Mouse (Mus musculus) liver (tissue): ENCODE results near the gene Slc25a19.
A peak's percentile ranks its signal among the peaks of the same experiment; 100 is the strongest.
"Not testable (repeated sequence)": the region's sequence is repeated elsewhere in the genome, so short reads cannot be mapped to it uniquely, and the experiment has no call there.

ENCODE experiments used
- DNase-seq: peaks from one replicate; pipeline ENCODE4 v3.0.0-alpha.2; 2020; ENCODE audit warnings: mixed read lengths

Slc25a19 gene

DNA sequence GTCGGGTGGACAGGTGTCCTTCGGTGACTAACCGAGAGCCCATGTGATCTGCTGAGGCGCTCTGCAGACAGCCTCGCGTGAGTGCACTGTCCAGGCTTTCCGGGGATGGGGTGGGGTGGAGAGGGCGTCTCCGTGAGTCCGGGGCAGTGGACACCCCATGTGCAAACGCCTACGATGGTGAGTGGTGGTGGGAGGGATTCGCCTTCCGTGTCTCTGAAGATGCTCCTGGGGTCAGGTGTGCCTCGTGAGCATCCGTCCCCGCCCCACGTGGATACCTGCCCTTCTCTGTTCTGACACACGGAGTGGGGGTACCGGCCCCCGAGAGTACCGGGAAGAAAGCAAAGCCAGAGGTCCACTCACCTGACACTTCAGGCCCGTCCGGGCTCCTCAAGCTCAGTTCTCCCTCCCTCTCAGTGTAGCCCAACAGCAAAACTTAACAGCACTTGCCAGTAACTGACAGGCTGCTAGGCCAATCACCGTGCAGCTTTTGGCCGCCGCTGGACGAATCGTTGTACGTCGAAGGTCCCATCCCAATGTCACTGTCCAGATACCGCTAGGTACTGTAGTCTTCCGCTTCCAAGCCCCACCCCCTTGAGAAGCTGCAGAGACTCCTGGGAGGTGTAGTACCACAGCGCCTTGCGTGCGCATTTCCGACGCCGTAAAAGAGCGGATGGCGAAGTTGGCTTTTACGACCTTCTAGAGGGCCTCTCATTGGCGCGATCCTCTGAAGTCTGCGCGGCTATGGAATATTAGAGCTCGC is at the start of gene Slc25a19:
Gene Slc25a19, minus strand, starts transcription at position 591 of the 760 bp plus-strand sequence.
- DNase-seq = peak; percentile 99

DNA sequence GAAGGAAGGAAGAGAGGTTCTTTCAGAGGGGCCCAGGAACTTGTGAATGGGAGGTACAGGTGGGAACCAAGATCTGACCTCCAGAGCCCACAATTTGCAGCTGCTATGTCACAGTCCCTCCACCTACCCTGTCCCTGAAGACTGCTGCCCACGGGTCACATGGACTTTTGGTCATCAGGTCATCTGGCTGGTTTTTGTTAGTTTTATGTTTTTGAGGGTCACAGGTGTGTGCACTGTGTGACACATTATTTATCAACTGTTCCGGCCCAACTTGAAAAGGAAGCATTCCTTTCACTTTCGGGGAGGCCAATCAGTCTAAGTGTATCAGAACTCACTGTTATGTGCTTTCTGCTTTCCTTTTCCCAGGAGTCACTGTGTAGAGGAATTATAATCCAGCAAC is 49.4 kb upstream of the Slc25a19 start:
- DNase-seq = no peak

DNA sequence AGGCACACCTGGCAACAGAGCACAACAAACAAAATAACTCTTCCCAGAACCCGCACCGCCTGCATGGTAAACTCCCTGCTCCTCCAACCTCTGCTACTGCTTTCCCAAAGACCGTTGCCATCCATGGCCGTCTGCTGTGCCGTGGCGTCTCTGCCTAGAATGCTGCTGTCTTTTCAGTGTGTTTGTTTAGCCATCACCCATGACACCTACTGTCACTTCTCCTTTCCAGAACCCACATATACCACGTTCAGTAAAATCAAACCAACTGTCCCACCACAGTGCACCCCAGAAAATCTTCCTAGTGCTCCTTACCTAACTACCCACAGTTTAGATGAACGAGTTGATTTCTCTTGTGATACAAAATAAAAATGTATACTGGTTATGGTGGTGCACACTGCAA is 48.6 kb upstream of the Slc25a19 start:
- no peak for DNase-seq

DNA sequence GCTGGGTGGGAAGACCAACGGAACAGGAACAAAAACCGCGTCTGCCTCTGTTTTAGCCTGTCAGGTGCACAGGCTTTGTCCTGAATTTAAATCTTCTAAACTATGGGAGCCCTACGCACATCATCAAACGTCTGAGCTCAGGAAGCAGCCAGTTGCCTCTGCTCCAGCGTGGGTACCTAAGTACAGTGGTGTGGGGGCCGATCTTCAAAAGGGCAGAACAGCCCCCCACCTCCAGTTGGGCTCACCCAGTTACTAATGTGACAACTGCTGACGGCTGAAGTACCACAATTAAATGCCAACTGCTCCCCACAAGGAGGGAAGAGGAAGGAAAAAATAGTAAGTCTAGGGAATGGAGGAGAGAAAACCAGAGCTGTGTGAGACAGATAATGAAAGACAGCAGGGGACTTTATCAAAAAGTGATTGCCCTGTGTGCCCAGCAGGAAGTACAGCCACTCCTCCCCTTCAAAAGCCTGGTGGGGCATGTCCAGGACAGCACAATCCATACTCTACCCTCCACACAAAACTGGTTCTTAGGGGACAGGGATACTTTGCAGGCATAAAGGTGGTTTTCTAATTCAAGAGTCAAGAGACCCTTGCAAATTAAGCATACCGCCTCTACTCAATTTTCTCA is 46.3 kb upstream of the Slc25a19 start:
- DNase-seq = no peak

DNA sequence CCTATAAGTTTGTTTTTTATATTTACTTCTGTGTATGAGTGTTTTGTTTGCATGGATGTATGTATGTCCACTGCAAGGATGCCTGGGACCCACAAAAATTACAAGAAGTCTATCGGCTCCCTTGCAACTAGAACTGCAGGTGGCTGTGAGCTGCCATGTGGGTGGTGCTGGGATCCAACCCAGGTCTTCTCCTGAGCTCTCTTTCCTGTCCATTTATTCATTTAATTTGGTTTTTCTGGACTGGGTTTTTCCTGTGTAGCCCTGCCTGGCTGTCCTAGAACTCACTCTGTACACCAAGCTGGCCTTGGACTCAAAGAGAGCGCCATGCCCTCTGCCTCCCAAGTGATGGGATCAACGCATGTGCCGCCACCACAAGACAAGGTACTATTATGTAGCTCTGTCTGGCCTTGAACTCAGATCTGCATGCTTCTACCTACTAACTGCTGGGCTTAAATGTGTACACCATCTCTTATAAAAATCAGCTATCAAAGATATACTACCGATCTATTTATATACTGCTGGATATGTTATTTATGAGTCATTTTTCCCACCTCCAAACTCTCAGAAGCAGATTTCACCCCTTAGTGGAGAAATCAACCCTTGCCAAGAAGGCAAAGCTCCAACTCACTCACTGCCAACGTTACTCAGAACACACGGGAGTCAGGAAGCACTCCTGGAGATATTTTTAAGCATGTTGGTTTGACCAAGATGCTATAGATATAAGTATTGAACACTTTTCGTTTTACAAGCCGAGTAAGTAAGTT is 45.6 kb upstream of the Slc25a19 start:
- no peak for DNase-seq

DNA sequence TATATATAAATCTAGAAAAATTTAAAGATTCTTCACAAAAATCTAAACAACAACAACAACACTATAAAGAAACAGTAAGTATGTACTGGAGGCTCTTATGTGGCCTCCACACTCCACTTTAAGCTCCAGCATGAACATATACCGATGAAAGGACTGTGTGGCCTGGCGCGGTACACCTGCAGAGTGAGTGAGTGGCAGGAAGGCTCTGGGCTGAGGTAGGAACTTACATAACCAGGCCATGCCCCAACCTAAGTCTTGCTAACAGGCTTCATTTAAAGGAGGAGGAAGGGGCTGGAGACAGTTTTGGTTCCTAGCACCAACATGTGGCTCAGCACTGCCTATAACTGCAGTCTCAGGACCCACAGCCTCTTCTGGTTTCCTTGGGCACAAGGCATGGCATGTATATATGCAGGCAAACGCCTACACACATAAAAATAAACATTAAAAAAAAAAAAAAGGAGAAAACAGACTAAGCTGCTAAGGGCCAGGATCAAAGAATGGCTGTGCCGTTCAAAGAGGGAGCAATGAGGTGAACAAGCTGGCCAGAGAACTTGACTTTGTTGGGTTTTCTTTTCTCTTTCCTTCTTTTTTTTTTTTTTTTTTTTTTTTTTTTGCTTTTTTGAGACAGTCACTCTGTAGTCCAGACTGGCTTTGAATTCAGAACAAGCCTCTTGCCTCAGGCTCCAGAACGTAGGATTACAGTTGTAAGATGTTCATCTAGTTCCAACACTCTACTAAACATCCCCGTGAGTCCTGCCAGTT is 44.3 kb upstream of the Slc25a19 start:
- no peak for DNase-seq

DNA sequence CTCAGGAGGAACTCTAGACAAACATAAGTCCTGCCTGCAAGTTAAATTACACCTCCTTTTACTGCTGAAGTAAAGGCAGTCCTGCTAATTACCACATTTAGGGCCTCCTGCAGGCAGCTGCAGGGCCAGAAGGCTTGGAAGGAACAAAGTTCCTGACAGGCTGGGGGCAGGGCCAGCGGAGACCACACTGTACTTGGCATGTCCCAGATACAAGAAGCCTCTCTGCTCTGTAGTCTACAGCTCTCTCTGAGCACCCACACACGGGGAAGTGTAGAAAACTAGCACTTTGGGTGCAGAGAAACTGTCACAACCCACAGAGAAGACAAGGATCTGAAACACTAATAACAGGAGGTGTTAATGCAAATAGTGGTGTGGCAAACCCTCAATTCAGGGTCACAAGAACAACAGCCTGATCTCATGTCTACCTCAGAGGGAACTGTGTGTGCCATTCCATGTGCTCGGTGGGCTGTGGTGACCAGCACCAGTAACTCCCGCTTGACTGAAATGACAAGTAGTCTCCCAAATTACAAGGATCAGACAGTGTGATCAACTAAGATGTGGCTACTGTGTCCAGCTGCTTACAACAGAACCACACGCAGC is 42.5 kb upstream of the Slc25a19 start:
- peak; percentile 16 for DNase-seq

DNA sequence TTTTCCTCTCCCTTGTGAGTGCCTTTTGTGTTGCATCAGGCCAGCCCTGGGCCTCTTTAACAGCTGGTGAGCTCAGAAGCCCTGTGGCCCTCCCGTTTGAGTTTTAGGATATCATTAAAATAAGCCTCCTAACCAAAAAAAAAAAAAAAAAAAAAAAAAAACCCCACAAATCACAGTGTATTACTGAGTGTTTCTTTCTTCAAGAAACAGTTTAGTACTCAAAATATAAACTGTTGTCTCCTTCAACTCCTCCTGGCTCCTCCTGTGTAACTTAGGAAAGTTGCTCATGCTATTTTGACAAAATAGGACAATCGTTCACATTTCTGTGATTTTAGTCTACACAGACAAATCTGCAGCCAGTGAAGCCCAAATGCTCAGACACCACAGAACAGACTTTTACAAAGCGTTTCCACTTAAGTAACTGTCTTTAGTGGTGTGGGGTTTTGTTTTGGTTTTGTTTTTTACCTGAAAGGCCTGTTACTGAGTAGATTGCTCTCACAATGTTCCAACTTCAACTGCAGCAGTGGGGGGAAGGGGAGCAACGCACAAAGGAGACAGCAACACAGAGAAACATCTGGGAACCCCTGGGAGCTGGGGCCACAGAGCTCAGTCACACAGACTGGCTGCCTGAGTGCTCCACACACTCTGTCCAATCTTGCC is 35.7 kb upstream of the Slc25a19 start:
- DNase-seq = no peak

DNA sequence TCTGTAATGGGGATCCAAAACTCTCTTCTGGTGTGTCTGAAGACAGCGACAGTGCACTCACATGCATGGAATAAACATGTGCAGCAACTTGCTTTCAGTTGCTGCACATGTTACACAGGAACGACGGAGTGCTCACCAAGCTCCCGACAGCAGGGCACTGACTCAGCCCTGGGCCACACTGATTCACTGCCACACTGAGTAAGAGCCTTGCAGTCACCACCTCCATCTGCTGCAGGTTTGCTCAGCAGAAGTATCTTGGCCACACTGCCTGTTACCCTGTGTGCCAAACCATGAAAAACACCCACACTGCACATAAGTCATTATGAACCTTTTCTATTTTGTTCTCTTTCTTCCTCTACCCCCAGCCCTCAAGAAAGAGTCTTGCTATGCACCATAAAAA is 32.3 kb upstream of the Slc25a19 start:
- no peak for DNase-seq

DNA sequence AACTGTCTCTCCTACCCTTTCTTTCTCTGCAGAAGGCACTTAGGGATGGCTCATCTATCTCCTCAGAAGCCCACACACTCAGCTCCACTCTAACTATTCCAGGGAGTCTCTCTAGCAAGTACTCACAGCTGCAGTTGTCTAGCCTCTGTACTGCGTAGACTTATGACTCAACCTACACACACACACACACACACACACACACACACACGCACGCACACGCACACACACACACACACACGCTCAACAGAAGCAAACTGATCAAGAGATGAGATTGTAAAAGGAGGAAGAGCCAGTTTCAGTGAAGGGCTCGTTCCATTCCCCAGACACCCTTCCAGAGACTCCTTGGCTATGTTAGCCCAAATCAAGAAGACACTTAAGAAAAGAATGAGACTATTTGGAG is 30.4 kb upstream of the Slc25a19 start:
- DNase-seq = no peak

DNA sequence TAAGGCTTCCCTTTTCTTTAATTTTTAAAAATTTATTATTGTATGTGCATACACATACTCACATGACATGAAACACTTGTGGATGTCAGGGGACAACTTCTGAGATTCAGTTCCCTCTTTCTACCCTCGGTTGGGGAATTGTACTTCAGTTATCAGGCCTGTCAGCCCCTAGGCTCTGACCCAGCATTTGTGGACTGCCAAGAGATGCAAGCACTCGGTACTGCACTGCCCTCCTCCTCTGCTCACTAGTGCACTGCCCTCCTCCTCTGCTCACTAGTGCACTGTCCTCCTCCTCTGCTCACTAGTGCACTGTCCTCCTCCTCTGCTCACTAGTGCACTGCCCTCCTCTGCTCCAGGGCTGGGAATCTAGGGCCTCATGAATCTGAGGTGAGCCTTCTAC is 26.0 kb upstream of the Slc25a19 start:
- no peak for DNase-seq

DNA sequence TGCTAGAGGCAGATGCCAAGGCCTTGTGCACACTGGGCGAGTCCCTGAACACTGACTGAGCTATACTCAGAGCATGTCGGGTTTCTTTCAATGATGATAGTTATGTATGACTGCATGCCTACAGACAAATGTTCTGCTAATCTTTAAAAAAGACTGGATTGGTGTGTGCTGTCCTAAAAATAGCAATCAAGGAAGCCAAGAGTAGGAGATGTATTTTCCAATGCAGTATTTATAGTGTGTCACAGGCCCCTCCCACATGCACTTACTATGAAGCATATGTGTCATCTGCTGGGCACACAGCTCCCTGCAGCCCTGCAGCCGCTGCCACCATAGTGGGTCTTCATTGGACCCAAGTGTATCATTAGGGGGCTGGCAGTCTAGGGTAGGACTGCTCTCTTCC is 25.1 kb upstream of the Slc25a19 start:
- DNase-seq = no peak

DNA sequence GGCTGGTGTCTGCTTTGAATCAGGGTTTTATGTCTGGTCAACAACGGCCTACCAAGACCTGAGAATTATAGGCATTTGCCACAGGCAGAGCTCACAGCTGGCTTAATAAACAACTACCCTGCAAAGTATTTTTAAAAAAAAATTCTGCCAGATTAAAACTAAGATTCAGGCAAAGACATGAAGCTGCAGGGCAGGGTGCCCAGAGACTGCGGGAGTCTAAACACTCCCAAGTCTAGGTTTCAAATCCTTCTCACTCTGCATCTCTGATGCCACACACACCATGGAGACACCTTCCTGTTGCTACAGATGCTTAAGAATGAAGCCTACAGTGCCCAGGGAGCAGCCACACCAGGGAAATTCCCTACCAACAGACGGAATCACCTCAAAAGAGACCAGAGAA is 23.6 kb upstream of the Slc25a19 start:
- no peak for DNase-seq

DNA sequence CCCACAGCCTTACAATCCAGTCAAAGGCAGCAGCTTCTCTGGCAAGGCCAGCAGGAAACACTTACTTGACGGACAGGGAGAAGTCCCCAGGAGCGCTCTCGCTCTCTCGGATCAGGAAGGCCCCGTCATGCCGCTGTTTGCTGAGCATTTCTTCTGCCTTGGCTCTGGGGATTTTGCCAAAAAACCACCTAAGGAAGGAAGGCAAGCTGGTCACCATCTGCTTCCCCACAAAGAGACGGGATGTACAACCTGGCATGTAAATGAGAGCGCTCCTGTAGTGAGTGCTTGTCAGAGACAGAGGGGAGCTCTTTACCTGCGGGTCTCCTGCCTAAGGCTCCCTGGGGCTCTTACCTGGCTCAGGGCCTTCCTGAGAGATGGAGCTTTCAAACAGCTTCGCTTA is 21.6 kb upstream of the Slc25a19 start:
- no peak for DNase-seq

DNA sequence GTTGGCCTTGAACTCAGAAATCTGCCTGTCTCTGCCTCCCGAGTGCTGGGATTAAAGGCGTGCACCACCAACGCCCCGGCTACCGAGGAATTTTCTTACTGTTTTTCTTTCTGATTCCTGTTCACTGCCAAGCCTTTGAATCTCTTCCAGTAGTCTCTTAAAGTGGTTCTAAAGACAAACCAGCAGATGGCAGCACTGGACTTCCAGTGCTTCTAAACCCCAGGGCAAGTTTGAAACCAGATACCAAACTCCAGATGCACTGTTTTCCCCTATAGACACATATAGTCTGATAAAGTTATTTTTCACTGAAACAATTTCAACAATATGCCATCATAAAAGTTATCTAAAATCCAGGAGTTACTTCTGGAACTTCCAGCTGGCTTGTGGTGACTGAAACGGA is 19.4 kb upstream of the Slc25a19 start:
- peak; percentile 41 for DNase-seq

DNA sequence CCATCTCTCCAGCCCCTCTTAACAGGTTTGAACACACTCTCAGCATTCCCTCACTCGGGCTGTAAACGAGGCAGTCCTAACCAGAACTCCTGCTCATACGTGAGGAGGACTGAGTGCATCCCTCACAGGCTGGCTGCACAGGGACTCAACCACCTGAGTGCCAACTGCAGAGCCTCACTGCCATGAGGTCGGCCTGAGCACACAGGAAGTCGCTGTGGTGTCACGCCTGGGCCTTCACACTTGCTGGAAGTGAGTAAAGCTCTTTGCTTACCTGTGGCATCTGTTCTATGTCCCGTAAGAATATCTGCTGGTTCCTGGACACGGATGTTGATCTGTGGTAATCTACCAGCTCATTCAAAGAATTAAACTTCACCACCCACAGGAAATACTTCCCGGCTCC is 18.3 kb upstream of the Slc25a19 start:
- no peak for DNase-seq

DNA sequence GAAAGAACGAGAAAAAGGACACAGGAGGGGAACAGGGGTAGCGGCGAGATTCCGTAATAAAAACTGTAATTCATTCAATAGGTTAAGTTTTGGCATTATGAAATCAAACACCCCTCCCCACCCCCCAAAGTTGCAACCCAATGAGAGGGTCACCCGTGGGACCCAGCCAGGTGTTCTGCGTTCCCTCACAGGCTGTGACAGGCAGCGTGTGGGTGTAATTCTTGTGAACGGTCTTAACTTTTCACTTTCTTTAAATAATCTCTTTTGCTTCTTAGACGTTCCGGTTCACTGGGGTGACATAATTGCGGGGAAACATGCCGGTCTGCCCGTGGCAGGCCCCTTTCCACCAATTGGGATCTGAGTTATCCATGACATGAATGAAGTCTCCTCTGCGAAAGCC is 17.4 kb upstream of the Slc25a19 start:
- not testable (repeated sequence) for DNase-seq

DNA sequence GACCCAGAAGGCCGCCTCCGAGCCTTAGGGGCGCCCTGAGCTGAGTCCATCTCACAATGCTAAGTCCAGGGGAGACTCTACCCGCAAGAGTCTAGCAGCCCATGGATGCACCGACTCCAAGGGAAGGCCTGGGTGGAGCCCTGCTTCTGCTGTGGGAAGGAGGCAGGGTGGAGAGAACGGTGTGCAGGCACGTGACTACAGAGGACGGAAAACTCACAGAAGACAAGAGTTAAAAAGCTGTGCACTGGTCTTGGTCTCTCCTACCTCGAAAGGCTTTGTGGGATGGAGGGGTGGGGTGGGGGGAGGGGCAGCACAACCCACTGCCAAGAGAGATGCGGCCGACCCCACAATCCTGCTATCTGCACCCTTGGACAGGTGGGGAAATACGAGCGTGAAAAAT is 16.2 kb upstream of the Slc25a19 start:
- no peak for DNase-seq

DNA sequence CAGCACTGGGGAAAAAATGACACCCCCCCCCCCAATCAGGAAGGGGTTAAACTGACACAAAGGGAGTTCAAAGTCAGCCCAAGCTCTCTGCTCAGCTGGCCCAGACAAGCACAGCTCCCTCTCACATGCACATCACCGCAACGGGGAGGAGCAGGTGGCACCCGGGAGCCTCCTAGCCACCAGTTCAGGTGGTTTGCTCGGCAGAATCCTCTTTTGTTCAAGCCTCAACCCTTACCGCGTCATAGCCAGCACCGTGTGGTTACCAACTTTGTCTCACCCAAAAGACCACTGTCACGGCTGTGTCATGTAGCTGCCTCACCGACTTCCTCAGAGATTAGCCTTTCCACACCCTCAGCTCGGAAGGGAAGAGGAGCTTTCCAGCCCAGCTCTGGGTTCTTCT is 15.2 kb upstream of the Slc25a19 start:
- no peak for DNase-seq

DNA sequence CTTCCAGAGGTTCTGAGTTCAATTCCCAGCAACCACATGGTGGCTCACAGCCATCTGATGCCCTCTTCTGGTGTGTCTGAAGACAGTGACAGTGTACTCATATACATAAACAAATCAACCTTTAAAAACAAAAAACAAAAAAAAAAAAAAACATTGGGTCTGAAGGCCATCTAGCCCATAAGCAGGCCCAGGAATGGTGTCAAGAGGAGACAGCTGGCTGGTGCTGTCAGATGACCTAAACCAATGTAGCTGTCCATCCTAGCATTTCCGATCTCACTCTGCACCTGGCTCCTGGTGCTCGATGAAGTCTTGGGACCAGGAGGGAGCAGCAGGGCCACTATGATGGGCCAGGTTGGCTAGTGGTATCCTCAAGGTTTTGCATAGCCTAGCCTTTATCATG is 14.6 kb upstream of the Slc25a19 start:
- no peak for DNase-seq

DNA sequence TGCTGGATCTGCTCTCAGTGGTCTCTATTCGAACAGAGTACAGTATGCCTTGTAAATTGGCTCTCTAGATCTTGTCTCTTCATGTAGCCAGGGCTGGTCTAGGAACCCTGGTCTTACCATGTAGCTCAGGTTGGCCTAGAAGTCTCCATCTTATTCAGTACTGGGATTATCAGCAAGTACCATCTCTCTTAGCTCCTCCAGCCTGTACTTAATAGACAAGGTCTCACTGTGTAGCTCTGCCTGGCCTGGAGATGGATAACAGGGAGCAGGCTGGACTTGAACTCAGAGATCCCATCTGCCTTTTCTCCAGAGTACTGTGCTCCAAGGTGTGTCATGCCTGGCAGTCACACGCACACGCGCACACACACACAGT is 13.6 kb upstream of the Slc25a19 start:
- DNase-seq = no peak

DNA sequence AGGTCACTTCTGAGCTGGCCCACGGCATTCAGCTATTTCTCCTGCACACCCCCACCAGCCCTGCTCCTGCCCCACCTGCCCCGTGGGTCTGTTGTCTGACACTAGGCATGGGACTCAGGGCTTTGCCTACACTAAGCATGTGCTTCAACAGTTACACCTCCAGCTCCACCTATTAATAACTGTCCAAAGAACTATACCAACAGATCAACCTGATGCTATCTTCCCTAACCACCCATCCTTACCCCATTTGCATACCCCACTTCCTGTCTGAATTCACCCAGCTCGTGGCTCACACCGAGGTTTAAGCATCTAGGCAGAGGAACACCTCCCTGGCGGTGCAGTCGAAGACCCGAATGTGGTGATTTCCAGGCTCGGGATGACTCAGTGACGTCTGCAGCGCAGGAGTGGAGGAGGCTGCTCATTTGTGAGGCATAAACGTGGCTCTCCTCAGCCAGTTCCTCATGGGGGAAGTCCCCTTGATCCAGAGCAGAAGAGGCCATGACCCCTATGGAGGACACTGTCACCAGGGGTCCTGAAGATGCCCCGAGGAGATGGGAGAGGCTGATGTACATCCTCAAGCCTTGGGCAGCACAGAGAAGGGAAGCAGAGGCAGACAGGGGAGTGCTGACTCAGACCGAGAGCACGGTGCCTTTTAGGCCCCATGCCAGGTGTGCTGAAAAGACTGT is 13.0 kb upstream of the Slc25a19 start:
- no peak for DNase-seq
